Mouse (Mus musculus) heart, adult 2 months (tissue): ENCODE results near the gene Spred1.

Experiments
- CTCF ChIP-seq: fragments of 200-600 bp; IDR thresholded peaks from 2 replicates; pipeline ENCODE4 v1.8.1; 2022; ENCODE audit warnings: antibody characterized with exemption, mild to moderate bottlenecking, moderate library complexity
- EP300 ChIP-seq: fragments of 200-500 bp; IDR thresholded peaks from 2 replicates; pipeline ENCODE4 v1.6.1; 2011; ENCODE audit warnings: low read depth, low read length, control low read depth; ENCODE audit not compliant: insufficient read depth
- POLR2A ChIP-seq: fragments of 200-500 bp; IDR thresholded peaks from 2 replicates; pipeline ENCODE4 v1.6.1; 2011; ENCODE audit warnings: mild to moderate bottlenecking, low read depth, low read length, control low read depth; ENCODE audit not compliant: insufficient read depth

DNA sequence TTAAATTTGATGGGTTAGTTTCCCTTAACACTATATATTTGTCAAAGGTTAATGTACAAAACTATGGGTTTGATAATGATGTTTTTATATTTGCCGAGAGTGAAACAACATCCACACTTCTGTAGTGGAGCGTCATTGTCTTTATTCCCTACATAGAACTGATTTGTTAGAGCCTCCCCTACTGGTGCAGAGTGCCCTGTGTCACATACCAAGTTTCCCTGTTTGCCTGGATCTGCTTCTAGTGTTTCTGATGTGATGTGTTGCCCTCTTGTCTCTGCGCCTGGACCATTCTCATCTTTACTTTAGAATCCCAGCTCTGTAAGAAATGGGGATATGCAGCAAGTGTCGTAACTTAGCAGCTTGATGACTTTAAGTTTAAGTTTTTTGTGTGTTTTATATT, 51.8 kb downstream of the Spred1 start:
- no peak for TF ChIP-seq EP300
- peak; percentile 78 for TF ChIP-seq CTCF
- TF ChIP-seq POLR2A: no peak
